Mouse (Mus musculus) c-Kit-positive CD71-negative TER-119-negative erythroid progenitor cells, embryonic 14.5 days (primary cell): ENCODE measurements around the gene Klhl7.
"Not testable (repeated sequence)": the region's sequence is repeated elsewhere in the genome, so short reads cannot be mapped to it uniquely, and the experiment has no call there.

ENCODE experiments used
- DNase-seq: peaks from one replicate; pipeline ENCODE4 v3.0.0-alpha.2; 2013; ENCODE audit warnings: low read depth

Gene Klhl7

GRCm38 (mm10) chr5:24095393-24095792, 5.0 kb upstream of the Klhl7 start:
- DNase-seq, result no peak

DNA sequence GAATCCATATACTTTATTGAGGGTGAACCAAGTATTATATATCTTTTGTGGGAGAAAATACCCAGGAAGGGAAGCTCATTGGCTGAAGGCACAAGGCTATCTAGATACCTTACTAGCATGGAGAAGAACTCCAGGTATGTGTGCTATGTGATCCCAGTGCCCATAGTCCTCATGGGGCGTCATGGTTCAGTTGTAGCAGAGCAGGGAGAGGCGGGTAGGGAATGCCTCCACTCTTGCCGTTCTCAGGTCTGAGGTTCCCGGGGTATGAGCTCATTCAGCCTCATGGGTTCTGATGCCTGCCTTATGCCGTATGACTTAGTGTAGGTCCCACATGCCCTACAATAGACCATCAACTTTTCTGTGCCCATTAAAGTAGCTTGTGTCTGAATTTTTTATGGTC, 4.5 kb upstream of the Klhl7 start:
- no peak for DNase-seq

GRCm38 (mm10) chr5:24100810-24101311, 456 bp downstream of the Klhl7 start:
- peak; percentile 44 for DNase-seq

DNA sequence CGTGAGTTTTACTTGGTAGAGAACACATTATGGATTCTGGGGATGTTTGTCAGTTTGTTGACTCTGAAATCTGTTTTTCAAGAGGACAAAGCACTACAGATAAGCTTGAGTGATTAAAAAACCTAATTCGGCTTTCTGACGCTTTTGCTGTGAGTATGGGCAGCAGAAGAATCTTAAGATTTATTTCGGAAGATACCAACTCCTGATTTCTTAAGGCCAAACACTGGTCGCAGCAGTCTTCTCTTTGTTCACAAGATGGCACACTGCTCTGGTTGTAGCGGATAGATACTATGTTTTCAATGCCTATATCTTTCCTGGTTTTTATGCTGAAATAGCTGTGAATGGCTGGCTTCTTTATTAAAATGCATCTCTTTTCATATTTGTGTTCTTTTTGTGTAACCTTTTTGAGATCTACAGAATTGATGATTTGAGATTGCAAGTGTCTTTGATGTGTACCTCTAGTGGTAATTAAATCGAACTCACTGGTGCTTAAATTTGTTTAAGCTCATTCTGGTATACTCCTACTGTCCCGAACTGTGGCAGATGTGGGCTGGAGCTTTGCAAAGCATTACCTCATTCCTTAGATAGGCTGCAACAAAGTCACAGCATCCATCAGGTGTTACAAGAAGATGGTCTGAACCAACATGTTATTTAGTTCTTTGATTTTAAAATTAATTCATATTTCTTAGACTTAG, 1.2 kb downstream of the Klhl7 start:
- no peak for DNase-seq

GRCm38 (mm10) chr5:24103235-24103634, 2.8 kb downstream of the Klhl7 start:
- DNase-seq, result not testable (repeated sequence)

DNA sequence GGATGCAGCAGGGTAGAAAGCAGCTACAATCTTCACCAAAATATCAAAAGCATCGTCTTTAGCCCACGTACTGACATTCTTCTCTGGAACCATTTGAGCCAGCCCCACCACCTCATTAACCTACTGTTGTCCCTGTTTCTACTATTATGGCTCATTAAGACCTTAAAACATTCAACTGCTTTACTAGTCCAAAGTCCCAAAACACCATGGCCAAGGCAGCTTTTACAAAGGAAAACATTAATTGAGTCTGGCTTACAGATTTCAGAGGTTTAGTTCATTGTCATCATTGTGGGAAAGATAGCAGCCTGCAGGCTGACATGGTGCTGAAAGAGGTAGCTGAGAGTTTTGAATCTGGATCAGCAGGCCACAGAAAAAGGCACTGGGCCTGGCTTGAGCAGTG, 3.4 kb downstream of the Klhl7 start:
- DNase-seq, result no peak

DNA sequence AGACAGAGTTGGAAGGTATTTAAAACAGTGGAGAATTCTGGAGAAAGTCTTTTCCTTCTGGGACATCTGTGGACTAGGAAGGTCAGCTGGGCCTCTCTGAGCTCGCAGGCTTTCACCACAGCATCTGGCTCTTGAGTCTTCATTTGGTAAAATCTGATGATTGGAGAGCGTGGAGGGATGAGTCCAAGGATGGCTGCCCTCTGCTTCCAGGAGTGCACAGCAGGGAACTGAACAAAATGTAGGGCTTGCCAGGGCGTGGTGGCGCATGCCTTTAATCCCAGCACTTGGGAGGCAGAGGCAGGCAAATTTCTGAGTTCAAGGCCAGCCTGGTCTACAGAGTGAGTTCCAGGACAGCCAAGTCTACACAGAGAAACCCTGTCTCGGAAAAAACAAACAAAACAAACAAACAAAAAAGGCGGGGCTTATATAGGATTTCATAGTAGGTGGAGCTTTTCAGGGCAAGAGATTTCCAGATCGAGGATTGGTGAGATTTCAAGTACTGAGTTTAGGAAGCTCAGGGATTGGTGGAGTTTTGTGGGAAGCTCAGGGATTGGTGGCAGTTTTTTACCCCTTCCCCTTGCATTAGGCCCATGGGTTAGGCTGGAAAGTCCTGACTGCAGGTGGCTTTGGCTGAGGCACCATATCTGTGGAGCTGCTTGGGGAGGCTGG, 6.8 kb downstream of the Klhl7 start:
- DNase-seq, result no peak

GRCm38 (mm10) chr5:24107740-24108098, 7.3 kb downstream of the Klhl7 start:
- no peak for DNase-seq

- DNase-seq, result no peak
Measured at GRCm38 (mm10) chr5:24110068-24110467, 9.7 kb downstream of the Klhl7 start.

GRCm38 (mm10) chr5:24112116-24112903, 11.9 kb downstream of the Klhl7 start:
- no peak for DNase-seq

- no peak for DNase-seq
Measured at GRCm38 (mm10) chr5:24122221-24122620, 21.8 kb downstream of the Klhl7 start.

- DNase-seq, result no peak
Measured at GRCm38 (mm10) chr5:24124175-24124574, 23.8 kb downstream of the Klhl7 start.

DNA sequence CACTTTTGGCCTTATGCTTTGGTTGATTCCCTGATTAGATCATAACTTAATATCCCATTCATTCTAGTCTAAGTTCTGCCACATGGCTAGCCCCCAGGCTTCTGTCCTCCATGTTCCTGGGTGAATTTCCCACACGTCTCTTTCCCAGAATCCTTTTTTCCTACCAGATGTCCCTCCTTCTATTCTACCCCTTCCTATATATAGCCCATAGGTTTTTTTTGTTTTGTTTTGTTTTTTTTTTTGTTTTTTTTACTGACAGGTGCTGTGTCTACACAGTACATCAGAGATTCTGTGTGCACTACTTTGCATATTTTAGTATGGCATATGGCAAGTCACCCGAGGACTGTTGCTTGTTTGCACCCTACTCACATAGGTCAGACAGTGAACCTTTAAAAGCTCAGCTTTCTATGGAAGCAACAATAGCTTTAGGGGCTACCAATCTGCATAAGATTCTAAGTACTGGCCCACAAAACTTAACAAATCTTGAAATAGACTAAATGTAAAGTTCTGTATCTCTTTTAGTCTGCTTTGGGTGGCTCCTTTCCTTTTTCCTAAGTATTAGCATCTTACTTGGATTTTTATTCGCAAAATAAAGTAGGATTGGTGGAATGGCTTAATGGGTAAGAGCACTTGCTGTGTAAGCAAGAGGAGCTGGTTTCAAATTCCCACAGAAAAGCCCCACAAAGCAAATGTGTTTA, 24.3 kb downstream of the Klhl7 start:
- DNase-seq, result no peak

GRCm38 (mm10) chr5:24125910-24126636, 25.7 kb downstream of the Klhl7 start:
- no peak for DNase-seq

- no peak for DNase-seq
Measured at GRCm38 (mm10) chr5:24126967-24127366, 26.6 kb downstream of the Klhl7 start.

GRCm38 (mm10) chr5:24146964-24147363, 46.6 kb downstream of the Klhl7 start:
- no peak for DNase-seq

GRCm38 (mm10) chr5:24152199-24152598, 51.8 kb downstream of the Klhl7 start:
- no peak for DNase-seq

DNA sequence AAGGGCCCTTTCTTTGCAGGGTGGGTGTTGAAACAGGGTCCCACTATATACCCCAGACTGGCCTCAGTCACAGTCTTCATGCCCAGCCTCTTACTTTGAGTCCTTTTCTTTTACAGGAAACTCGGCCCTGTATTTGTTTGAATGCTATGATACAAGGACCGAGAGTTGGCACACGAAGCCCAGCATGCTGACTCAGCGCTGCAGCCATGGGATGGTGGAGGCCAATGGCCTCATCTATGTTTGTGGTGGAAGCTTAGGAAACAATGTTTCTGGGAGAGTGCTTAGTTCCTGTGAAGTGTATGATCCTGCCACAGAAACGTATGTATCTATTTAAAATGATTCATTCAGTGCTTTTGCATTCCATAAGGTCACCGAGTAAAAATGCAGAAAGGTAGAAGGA, 56.4 kb downstream of the Klhl7 start:
- no peak for DNase-seq

GRCm38 (mm10) chr5:24164789-24165445, 64.5 kb downstream of the Klhl7 start, which contains the start of gene Nupl2:
Gene Nupl2, plus strand, starts transcription at chr5:24164963.
- peak; percentile 91 for DNase-seq

DNA sequence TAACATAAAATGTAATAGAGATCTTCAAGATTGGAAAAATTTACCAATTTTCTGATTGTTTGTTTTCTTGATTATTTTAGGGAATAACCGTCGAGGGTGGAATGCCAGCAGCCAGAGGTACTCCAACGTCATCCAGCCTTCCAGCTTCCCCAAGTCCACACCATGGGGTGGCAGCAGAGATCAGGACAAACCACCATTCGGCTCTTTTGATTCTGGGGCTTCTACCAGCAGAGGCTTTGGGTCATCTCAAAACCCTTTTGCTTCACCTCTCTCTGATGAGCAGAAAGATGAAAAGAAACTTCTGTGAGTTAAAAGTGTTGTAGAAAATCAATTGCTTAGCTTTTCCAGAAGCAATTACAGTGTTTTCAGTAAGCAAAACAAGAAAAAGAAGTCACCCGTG, 66.9 kb downstream of the Klhl7 start:
- no peak for DNase-seq

- no peak for DNase-seq
Measured at GRCm38 (mm10) chr5:24169881-24170280, 69.5 kb downstream of the Klhl7 start.
